Mouse (Mus musculus): ENCODE measurements around the gene Dusp22.

Gene Dusp22

DNA sequence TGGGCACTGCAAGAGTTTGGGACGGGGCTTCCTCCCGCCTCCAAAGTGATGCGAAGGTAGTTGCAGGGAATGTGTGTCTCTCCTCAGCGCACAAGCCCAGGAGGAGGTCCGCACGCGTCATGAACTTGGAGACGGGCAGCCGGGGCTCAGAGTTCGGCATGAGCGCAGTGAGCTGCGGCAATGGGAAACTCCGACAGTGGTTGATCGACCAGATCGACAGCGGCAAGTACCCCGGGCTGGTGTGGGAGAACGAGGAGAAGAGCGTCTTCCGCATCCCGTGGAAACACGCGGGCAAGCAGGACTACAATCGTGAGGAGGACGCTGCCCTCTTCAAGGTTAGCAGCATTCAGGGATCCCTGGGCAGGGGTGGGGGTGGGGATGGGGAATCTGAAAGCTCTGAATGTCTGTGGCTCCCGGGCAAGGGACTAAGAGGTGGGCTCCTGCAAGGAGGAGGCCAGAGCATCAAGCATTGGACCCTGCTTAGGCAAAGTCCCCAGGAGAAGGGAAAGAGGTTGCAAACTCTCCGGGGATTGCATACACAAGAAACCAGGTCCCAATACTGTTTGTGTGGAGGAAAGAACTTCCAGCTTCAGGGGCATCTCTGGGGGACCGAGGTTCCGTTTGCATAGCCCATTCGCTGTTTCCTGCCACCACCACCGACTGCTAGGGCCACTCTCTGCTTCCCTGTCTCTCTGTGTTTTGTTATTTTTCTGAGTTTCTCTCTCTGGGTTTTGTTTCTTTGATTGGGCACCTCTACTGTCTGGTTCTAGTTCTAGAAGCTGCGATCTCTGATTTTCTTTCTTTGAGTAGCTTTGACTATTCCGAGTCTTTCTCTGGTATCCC, 90.9 kb downstream of the Dusp22 start:
- no peak for DNase-seq (ENCODE audit: low read depth, low spot score)

DNA sequence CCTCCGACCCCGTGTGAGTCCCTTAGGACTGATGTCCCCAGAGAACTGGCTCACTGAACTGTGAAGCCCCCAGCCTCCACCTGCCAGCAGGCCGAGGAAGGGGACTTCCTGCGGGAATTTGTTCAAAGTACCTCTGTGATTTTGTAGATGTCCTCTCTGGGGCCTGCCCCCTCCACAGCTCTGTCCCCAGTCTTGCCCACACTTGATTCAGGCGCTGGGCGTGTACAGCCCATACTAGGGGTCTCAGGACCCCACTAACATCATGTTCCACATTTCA, 91.4 kb downstream of the Dusp22 start:
- DNase-seq (ENCODE audit: low read depth, low spot score): no peak

DNA sequence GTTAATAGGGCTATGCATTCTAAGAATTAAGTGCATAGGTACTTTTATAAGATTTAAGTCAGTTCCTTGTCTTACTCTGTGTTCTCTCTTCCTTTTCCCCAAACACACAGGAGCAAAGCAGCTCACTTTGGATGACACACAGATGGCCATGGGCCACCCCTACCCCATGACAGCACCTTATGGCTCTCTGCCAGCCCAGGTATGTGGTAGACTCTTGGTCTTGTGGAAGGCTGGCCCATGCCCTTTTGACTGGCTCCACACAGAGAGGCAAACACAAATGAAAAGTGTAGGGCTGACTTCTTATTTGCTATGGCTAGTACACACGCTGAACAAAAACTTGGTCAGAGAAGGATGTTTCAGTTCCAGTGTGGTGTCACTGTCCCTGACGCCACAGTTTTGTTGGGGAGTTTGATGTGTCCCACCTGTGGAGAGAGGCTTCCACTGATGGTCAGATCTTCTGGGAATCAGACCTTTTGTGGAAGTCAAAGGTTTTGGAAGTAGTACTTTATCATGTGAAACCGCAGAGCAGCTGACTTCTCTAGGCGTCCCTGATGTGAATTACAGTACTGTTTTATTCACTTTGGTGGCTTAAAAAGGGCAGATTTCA, 92.9 kb downstream of the Dusp22 start:
- DNase-seq (ENCODE audit: low read depth, low spot score): no peak

DNA sequence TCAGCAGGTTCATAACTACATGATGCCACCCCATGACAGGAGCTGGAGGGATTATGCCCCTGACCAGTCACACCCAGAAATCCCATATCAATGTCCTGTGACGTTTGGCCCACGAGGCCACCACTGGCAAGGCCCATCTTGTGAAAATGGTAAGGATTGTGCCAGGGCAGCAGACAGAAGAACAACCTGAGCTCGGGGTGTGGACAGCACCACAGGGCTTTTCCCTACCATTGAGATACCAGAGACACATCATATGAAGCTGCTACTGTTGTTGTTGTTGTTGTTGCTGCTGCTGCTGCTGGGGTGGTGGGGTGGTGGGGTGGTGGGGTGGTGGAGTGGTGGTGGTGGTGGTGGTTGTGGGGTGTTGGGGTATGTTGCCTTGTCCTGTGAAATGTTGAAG, 93.6 kb downstream of the Dusp22 start:
- DNase-seq (ENCODE audit: low read depth, low spot score): no peak

DNA sequence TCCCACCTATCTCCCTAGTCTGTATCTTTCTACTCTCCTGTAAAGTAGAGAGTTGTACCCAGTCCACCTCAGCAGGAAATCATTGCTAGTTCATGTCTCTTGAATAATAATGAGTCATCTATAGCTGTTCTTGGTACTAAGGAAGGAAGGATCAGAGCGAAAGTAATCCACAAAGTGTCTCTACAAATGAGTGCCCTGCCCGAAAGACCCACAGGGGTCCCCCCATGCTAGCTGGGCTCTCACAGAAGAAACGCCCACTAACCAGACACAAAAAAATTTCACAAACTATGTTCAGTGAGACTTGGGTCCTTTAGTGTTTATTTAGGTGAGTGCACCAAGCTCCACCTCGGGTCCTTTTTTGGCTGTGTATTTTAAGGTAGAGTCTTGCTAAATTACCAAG, 94.3 kb downstream of the Dusp22 start:
- no peak for DNase-seq (ENCODE audit: low read depth, low spot score)

DNA sequence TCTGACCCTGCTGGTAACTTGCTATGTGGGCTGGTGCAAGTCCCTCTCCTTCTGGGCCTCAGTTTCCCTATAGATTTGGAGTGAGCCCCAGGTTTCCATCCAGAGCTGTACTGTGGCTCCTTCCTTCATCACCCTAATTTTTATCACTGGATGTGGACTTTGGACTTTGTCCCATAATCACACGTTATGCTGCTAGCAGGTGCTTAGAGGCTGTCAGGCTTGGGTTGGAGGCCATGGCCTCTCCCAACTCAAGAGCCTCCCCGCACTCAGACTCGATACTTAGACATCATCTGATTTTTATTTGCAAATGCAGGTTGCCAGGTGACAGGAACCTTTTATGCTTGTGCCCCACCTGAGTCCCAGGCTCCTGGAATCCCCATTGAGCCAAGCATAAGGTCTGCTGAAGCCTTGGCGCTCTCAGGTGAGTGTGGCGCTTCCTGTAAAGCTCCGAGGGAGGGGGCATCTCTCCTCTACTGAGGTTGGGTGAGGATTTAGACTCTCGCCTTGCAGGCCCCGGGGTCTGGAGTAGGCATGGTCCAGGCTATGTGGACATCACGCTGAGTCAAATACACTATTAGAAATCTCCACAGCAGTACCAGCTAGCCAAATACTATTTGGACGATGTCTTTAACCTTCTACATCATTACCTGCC, 95.2 kb downstream of the Dusp22 start:
- DNase-seq (ENCODE audit: low read depth, low spot score): no peak

DNA sequence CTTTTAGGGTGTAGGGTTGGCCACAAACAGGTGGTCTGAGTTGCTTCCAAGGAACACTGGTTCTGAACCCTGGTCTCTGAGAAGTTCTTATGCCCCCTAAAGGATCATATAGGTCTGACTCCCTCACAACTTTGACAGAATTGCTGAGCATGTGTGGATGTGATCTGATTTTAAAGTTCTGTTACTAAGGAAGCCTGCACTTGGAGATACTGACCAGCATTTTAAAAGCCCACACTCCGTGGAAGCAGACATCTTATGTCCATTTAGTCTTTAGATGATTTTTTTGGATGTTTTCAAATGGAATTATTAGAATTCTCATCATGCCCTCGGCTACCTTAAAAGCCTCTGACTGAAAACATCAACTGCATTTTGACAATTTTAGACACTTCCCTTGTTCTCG, 95.8 kb downstream of the Dusp22 start:
- no peak for DNase-seq (ENCODE audit: low read depth, low spot score)

DNA sequence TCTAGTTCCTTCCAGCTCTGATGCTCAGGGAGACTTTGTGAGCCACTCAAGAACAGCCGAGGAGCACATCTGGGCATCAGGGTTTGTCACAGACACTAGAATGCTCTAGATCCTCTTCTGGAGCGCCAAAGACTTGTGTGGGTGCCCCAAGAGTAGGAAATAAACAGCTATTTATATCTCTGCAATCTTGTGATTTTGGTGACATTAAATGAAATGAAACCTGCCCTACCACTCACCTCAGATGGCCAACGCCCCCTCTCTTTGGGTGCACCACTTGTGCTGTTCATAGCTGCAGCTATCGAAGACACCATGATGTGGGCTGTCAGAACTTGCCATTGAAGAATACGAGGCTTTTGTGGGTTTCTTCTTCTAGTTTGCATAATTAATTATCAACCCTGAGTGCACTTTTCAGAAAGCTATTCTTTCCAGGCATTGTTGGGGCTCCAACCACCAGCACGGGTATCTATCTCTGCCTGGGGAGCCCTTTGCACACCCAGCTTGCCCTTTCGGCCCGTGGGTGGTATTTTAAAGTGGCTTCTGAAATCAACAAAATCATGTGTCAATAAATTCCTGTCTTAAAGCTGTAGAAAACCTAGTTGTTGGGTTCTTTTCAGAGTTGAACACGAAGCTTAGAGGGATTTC, 96.3 kb downstream of the Dusp22 start:
- no peak for DNase-seq (ENCODE audit: low read depth, low spot score)

DNA sequence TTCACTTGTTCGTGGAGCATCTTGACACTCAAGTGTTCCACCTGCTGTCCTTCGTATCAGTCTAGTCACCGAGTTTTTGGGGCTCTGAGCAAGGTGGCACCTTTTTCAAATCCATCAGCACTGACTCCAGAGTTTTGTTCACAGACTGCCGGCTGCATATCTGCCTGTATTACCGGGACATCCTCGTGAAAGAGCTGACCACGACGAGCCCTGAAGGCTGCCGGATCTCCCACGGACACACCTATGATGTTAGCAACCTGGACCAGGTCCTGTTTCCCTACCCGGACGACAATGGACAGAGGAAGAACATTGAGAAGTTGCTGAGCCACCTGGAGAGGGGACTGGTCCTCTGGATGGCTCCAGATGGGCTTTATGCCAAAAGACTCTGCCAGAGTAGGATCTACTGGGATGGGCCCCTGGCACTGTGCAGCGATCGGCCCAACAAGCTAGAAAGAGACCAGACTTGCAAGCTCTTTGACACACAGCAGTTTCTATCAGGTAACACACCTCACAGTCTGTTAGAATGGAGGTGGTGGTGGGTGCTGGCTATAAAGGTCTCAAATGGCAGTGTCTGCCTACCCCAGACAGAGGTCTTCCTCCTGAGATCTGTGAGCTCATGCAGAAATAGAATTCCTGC, 97.6 kb downstream of the Dusp22 start:
- no peak for DNase-seq (ENCODE audit: low read depth, low spot score)

DNA sequence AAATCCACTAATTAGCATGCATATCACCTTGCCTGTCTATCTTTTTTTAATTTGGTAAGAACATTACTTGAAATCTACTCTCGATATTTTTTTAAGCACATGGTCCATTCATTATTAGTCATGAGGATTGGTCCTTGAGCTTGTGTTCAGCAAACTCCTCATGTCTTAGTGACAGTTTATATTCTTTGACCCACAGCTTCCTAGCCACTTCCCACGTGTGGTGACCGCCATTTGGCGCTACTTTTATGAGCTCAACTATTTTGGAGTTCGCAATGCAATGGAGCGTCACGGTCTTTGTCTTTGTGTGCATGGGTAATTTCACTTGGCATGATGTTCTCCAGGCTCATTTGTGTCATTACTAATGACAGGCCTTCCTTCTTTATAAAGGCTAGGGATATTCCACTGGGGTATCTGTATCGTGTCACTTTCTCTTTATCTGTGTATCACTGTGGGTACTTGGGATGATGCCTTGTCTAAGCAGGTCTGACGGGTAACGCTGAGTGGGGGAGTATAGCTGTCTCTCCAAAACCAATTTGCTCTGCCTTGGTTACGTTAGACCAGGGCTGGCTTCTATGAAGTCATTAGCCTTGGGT, 99.1 kb downstream of the Dusp22 start:
- DNase-seq (ENCODE audit: low read depth, low spot score): no peak

DNA sequence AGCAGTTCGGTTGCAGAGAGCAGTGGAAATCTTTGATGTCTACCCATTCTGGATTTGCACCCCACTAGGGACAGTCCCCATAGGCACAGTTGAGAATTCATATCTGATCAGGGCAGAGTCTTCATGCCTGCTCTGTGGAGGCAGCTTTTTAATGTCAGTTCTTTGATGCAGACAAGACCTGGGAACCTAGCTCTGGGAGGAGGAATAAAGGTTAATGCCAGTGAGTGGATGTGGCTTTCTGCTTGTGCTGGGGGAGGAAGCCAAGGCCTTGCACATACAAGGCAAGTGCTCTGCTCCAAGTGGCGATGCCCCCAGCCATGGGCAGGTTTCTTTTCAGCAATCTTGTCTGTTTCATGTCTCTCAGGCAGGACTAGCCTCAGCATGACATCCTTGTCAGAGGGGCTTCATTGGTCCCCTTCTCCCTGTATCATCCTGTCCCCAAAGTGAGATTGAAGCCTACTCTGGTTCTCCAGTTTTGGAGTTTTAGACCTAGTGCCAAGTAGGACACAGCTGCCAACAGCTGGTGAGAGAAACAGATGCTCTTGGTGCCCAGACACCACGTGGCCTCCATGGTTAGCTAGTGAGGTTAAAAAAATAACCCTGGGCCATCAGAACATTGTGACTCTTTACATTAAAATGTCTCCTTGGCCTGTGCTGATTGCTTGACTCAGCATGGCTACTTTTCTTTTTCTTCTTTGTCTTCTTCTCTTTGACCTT, 100.7 kb downstream of the Dusp22 start:
- no peak for DNase-seq (ENCODE audit: low read depth, low spot score)
